ENCODE assay signal across 7 mouse cellular contexts in genomic region chr11:94326961-94327411, GRCm38 (mm10). TPM values are rescaled to one million over a fixed set of nuclear protein-coding genes. Genes with fewer than 3 reads are reported as not detected.
A peak's percentile ranks its signal among the peaks of the same experiment; 100 is the strongest.
DNase-seq lines count a peak whose midpoint lies in the region; ATAC-seq lines count a peak whose summit lies in the region.

No protein-coding gene starts in this region.

- peak overlapping the region; percentile 99 for H3K27ac ChIP-seq in forebrain, embryonic 15.5 days (replicated peaks)
- peak overlapping the region; percentile 95 for H3K27ac ChIP-seq in midbrain, embryonic 15.5 days

- peak; percentile 61 for DNase-seq in MN1 (ENCODE audit: low spot score)
- DNase-seq in cerebellum, adult 11 months = peak; percentile 64
- peak; percentile 49 for DNase-seq in kidney, adult 18-20 months
- DNase-seq in right cerebral cortex, postnatal 4 days = no peak
- no peak for DNase-seq in layer of hippocampus, adult 11-12 months (ENCODE audit: low spot score)

- no peaks in the 10 kb centered on the region for H3K9me3 ChIP-seq in forebrain, embryonic 15.5 days
- H3K9me3 ChIP-seq in midbrain, embryonic 15.5 days = no peaks in the 10 kb centered on the region

- peak overlapping the region; percentile 91 for H3K4me2 ChIP-seq in forebrain, embryonic 15.5 days (replicated peaks)
- peak overlapping the region; percentile 70 for H3K4me2 ChIP-seq in midbrain, embryonic 15.5 days

- no peaks in the 10 kb centered on the region for H3K27me3 ChIP-seq in forebrain, embryonic 15.5 days
- H3K27me3 ChIP-seq in midbrain, embryonic 15.5 days (replicated peaks) = no peaks in the 10 kb centered on the region

- ATAC-seq in forebrain, embryonic 15.5 days (replicated peaks) = peak; percentile 82
- ATAC-seq in midbrain, embryonic 15.5 days (replicated peaks) = peak; percentile 77

- H3K4me3 ChIP-seq in forebrain, embryonic 15.5 days = peak overlapping the region; percentile 60
- H3K4me3 ChIP-seq in midbrain, embryonic 15.5 days = peak overlapping the region; percentile 63

- H3K9ac ChIP-seq in forebrain, embryonic 15.5 days (replicated peaks) = peak overlapping the region; percentile 92
- peak overlapping the region; percentile 82 for H3K9ac ChIP-seq in midbrain, embryonic 15.5 days

- WGBS in forebrain, embryonic 15.5 days = 0% methylated on average over 10 of the region's 10 CpGs
- under 1% methylated on average over 10 of the region's 10 CpGs for WGBS in midbrain, embryonic 15.5 days

- H3K4me1 ChIP-seq in forebrain, embryonic 15.5 days = peaks cover 54% of the 10 kb centered on the region
- peaks cover 44% of the 10 kb centered on the region for H3K4me1 ChIP-seq in midbrain, embryonic 15.5 days

- no peaks in the 10 kb centered on the region for H3K36me3 ChIP-seq in forebrain, embryonic 15.5 days
- no peaks in the 10 kb centered on the region for H3K36me3 ChIP-seq in midbrain, embryonic 15.5 days (replicated peaks)

RNA-seq across cellular contexts. Expression of gene Ankrd40, which starts 0.8 kb away (rescaled TPM):
- polyA plus RNA-seq in forebrain, embryonic 15.5 days (2015; fragmentation: Nextera tagmentation; extraction: Ambion mirVana) = 15.9 and 17.2 TPM in 2 replicates
- 16.7 and 18.4 TPM in 2 replicates for polyA plus RNA-seq in midbrain, embryonic 15.5 days (2015; fragmentation: Nextera tagmentation; extraction: Ambion mirVana)

RNA-seq across cellular contexts. Expression of gene Luc7l3, which starts 5.2 kb away (rescaled TPM):
- 153 and 156 TPM in 2 replicates for polyA plus RNA-seq in forebrain, embryonic 15.5 days (2015; fragmentation: Nextera tagmentation; extraction: Ambion mirVana)
- polyA plus RNA-seq in midbrain, embryonic 15.5 days (2015; fragmentation: Nextera tagmentation; extraction: Ambion mirVana) = 129 and 143 TPM in 2 replicates

RNA-seq across cellular contexts. Expression of gene Gm21885, which starts 45.3 kb away (rescaled TPM):
- 0.45 TPM in 1 of 2 replicates, not detected in the other for polyA plus RNA-seq in forebrain, embryonic 15.5 days (2015; fragmentation: Nextera tagmentation; extraction: Ambion mirVana)
- polyA plus RNA-seq in midbrain, embryonic 15.5 days (2015; fragmentation: Nextera tagmentation; extraction: Ambion mirVana) = 0.45 and 0.89 TPM in 2 replicates

Comparison
In these comparisons a context has a peak if more than half of its experiments do, and no peak if none do; other contexts are left out.
1. DNase-seq: peak in MN1 (single experiment), cerebellum, adult 11 months (single experiment) and kidney, adult 18-20 months (single experiment); none in right cerebral cortex, postnatal 4 days (single experiment) and layer of hippocampus, adult 11-12 months (single experiment).